8 mouse cellular contexts compared by ENCODE assay signal in genomic region chr7:65690869-65691268, GRCm38 (mm10). TPM values are rescaled to one million over a fixed set of nuclear protein-coding genes. Genes with fewer than 3 reads are reported as not detected.
DNase-seq lines count a peak whose midpoint lies in the region; ATAC-seq lines count a peak whose summit lies in the region.

Gene Tm2d3, plus strand, starts transcription at chr7:65691169.

- no peak within 1 kb of the TSS for H3K4me3 ChIP-seq in kidney, embryonic 15.5 days (replicated peaks)
- no peak within 1 kb of the TSS for H3K4me3 ChIP-seq in midbrain, embryonic 11.5 days (ENCODE audit: low read depth, low read length)

- no peak within 1 kb of the TSS for H3K4me2 ChIP-seq in kidney, embryonic 15.5 days
- no peak within 1 kb of the TSS for H3K4me2 ChIP-seq in midbrain, embryonic 11.5 days

- DNase-seq in kidney, postnatal 10 days, result no peak
- no peak for DNase-seq in adrenal gland, postnatal 10 days
- no peak for DNase-seq in gonadal fat pad, adult 2 months (ENCODE audit: low read depth)
- no peak for DNase-seq in large intestine, adult 2 months (ENCODE audit: low read depth, low spot score)
- no peak for DNase-seq in midbrain, embryonic 11.5 days (ENCODE audit: low spot score, missing footprints)
- DNase-seq in right cerebral cortex, postnatal 36 days (ENCODE audit: low spot score in 2 of 2), result no peak
- DNase-seq in retina, embryonic 14.5 days (ENCODE audit: low spot score), result no peak

- 88% methylated on average over 7 of the region's 7 CpGs for WGBS in kidney, embryonic 15.5 days
- WGBS in large intestine, adult 2 months, result 91% methylated on average over 7 of the region's 7 CpGs
- 90% methylated on average over 7 of the region's 7 CpGs for WGBS in midbrain, embryonic 11.5 days

- peaks cover 15% of the 10 kb centered on the region for H3K4me1 ChIP-seq in kidney, embryonic 15.5 days
- peaks cover 10% of the 10 kb centered on the region for H3K4me1 ChIP-seq in midbrain, embryonic 11.5 days (ENCODE audit: control insufficient read depth, insufficient read depth, low read length)

- no peak within 1 kb of the TSS for H3K27ac ChIP-seq in kidney, embryonic 15.5 days
- H3K27ac ChIP-seq in midbrain, embryonic 11.5 days (ENCODE audit: low read depth, low read length), result no peak within 1 kb of the TSS

- no peak within 1 kb of the TSS for H3K9ac ChIP-seq in kidney, embryonic 15.5 days
- H3K9ac ChIP-seq in midbrain, embryonic 11.5 days (ENCODE audit: low read length), result no peak within 1 kb of the TSS

- H3K27me3 ChIP-seq in kidney, embryonic 15.5 days, result no peaks in the 10 kb centered on the region
- no peaks in the 10 kb centered on the region for H3K27me3 ChIP-seq in midbrain, embryonic 11.5 days (ENCODE audit: control insufficient read depth, insufficient read depth, low read length)

- no peaks in the 10 kb centered on the region for H3K9me3 ChIP-seq in kidney, embryonic 15.5 days (replicated peaks)
- no peaks in the 10 kb centered on the region for H3K9me3 ChIP-seq in midbrain, embryonic 11.5 days (ENCODE audit: control insufficient read depth, low read length)

- ATAC-seq in kidney, embryonic 15.5 days (replicated peaks; ENCODE audit: low FRiP score), result no peak
- no peak for ATAC-seq in midbrain, embryonic 11.5 days (ENCODE audit: low FRiP score)

- peaks cover 14% of the 10 kb centered on the region for H3K36me3 ChIP-seq in kidney, embryonic 15.5 days
- no peaks in the 10 kb centered on the region for H3K36me3 ChIP-seq in midbrain, embryonic 11.5 days (ENCODE audit: control insufficient read depth, insufficient read depth, low read length)

RNA-seq across cellular contexts. Expression of gene Tm2d3, which starts in this region (rescaled TPM):
- 88.1 and 89.8 TPM in 2 replicates for polyA plus RNA-seq in kidney, embryonic 15.5 days (2015; fragmentation: Nextera tagmentation; extraction: Ambion mirVana)
- 10 to 100 TPM; 32.4 to 37.6 TPM for total RNA-seq in adrenal gland, postnatal 10 days (2021)
- polyA plus RNA-seq in gonadal fat pad, adult 2 months (2012; rRNA removed), result 145 and 179 TPM in 2 replicates
- 98.5 and 101 TPM in 2 replicates for polyA plus RNA-seq in large intestine, adult 2 months (2012; rRNA removed)
- 67.0 and 68.8 TPM in 2 replicates for polyA plus RNA-seq in midbrain, embryonic 11.5 days (2014; fragmentation: Nextera tagmentation; extraction: Ambion mirVana)
